Mouse (Mus musculus) left cerebral cortex, adult 18-20 months (tissue): Measurements from ENCODE around the gene Vmn1r179. TPM values are rescaled to one million over a fixed set of nuclear protein-coding genes. Genes with fewer than 3 reads are reported as not detected.
"Not testable (repeated sequence)": the region's sequence is repeated elsewhere in the genome, so short reads cannot be mapped to it uniquely, and the experiment has no call there.

ENCODE experiments used
- DNase-seq, 2 experiments: peaks; one replicate each; pipeline ENCODE4 v3.0.0; 2021 to 2022; ENCODE audit warnings: low spot score in 2 of 2, mixed read lengths in 1 of 2
- long read RNA-seq, 2 experiments: library from polyadenylated mRNA; stranded (forward); transcript quantifications; one replicate each; pipeline ENCODE4 v2.0.0; 2021
- total RNA-seq, 2 experiments: library from RNA; stranded (reverse); gene quantifications; 2 replicates each; pipeline ENCODE4 v1.2.3; 2021

The Vmn1r179 gene
- not detected for total RNA-seq
- long read RNA-seq, experiment 1 = 0 reads
- long read RNA-seq, experiment 2 = 0 reads

- DNase-seq = no peak
Measured at GRCm38 (mm10) chr7:23926678-23927077, at the start of gene Vmn1r179. Gene Vmn1r179 (plus strand): TSS chr7:23926978.

GRCm38 (mm10) chr7:23891709-23892108, 35.1 kb upstream of the Vmn1r179 start, which contains the start of gene Vmn1r178:
Gene Vmn1r178 (plus strand): TSS chr7:23892009.
- no peak for DNase-seq

DNA sequence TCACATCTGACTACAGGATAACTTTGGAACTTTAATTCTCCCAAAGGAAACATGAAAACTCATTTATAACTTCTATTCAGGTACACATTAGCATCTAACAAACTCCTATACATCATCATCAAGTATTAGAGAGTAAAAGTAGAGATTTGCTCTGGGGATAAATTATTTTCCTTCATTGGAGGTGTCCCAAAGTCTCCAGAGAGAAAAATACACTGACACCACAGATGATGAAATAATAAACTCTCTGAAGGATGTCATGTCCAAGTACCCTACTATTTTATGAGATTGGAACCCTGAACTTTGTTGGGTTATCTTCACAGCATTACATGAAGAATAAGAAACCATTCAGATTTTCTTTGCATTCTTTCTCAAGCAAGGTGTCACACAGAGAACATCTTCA, 23.6 kb downstream of the Vmn1r179 start, which contains the start of gene Vmn1r180:
Vmn1r180 (plus strand) TSS at position 301 of the 400 bp plus-strand sequence.
- DNase-seq = no peak

- peak; percentile 1 to 22 for DNase-seq
Measured at GRCm38 (mm10) chr7:23968044-23968443, 41.3 kb downstream of the Vmn1r179 start.

GRCm38 (mm10) chr7:23974315-23974714, 47.5 kb downstream of the Vmn1r179 start, which contains the start of gene Vmn1r181:
Gene Vmn1r181 (plus strand): TSS chr7:23974615.
- DNase-seq = not testable (repeated sequence)

Other genes starting within 250 kb of the Vmn1r179 start
- gene Vmn1r173, start 226.3 kb upstream of the Vmn1r179 start, total RNA-seq = not detected
- gene Vmn1r174, start 174.7 kb upstream of the Vmn1r179 start, total RNA-seq = not detected
- gene Vmn1r175, start 116.3 kb upstream of the Vmn1r179 start, total RNA-seq = not detected
- not detected for gene Vmn1r176, start 89.6 kb upstream of the Vmn1r179 start, total RNA-seq
- not detected for gene Vmn1r177, start 60.5 kb upstream of the Vmn1r179 start, total RNA-seq
- not detected for gene Vmn1r178, start 35.0 kb upstream of the Vmn1r179 start, total RNA-seq
- not detected for gene Vmn1r180, start 23.7 kb downstream of the Vmn1r179 start, total RNA-seq
- gene Vmn1r181, start 47.6 kb downstream of the Vmn1r179 start, total RNA-seq = not detected
- gene V1rd19, start 74.7 kb downstream of the Vmn1r179 start, total RNA-seq = not detected
- not detected for gene Vmn1r183, start 126.3 kb downstream of the Vmn1r179 start, total RNA-seq
- 10 to 100 TPM; 61.0 to 67.4 TPM for gene Zfp180, start 154.9 kb downstream of the Vmn1r179 start, total RNA-seq
- gene Zfp112, start 185.3 kb downstream of the Vmn1r179 start, total RNA-seq = 10 to 100 TPM; 11.2 to 11.8 TPM
- 10 to 100 TPM; 22.2 to 22.8 TPM for gene Zfp235, start 207.2 kb downstream of the Vmn1r179 start, total RNA-seq
- gene Zfp114, start 248.1 kb downstream of the Vmn1r179 start, total RNA-seq = 1 to 10 TPM; 3.2 to 3.7 TPM